Mouse (Mus musculus) retina, postnatal 7 days (tissue): ENCODE measurements around the gene Armc2.
"Not testable (repeated sequence)": the region's sequence is repeated elsewhere in the genome, so short reads cannot be mapped to it uniquely, and the experiment has no call there.

Experiments
- DNase-seq: peaks from one replicate; pipeline ENCODE4 v3.0.0-alpha.2; 2012; ENCODE audit warnings: low read depth, low spot score

The Armc2 gene

GRCm38 (mm10) chr10:41972676-41973075, 45.6 kb downstream of the Armc2 start:
- DNase-seq, result no peak

DNA sequence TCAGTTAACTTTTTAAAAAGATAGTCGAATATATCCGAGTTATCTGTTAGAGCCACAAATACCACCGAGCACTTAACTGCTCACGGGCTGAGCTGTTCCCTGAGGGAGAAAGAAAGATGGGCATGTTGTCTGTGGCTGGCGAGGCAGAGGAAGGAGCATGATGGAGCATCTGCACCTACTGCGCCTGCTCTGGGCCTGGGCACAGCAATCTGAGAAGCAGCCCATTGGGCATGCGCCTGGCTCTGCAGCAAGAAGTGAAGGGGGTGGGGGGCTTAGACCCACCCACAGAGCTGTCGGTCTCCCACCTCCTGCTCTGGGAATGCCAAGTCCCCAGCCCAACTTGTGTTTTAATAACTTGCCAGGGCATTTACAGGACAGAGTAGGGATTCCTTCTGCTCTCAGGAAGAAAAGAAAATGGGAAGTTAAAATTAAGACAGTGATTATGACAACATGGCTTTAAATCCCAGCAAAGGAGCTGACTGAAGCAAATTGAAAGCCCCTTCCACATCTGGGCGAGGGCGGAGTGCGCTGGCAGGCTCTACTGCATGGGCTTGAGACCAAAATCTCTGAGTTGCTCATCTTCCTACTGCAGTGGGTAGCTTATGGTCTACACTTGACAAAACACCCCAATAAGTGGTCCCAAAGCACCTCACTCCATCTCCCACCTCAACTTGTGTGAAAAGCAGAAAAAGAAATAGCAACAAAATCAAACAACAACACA, 50.2 kb downstream of the Armc2 start:
- no peak for DNase-seq

- DNase-seq, result no peak
Observed at GRCm38 (mm10) chr10:41962725-41963124, 55.5 kb downstream of the Armc2 start.

- no peak for DNase-seq
Observed at GRCm38 (mm10) chr10:41959808-41960207, 58.4 kb downstream of the Armc2 start.

- DNase-seq, result no peak
Observed at GRCm38 (mm10) chr10:41958677-41959274, 59.5 kb downstream of the Armc2 start.

DNA sequence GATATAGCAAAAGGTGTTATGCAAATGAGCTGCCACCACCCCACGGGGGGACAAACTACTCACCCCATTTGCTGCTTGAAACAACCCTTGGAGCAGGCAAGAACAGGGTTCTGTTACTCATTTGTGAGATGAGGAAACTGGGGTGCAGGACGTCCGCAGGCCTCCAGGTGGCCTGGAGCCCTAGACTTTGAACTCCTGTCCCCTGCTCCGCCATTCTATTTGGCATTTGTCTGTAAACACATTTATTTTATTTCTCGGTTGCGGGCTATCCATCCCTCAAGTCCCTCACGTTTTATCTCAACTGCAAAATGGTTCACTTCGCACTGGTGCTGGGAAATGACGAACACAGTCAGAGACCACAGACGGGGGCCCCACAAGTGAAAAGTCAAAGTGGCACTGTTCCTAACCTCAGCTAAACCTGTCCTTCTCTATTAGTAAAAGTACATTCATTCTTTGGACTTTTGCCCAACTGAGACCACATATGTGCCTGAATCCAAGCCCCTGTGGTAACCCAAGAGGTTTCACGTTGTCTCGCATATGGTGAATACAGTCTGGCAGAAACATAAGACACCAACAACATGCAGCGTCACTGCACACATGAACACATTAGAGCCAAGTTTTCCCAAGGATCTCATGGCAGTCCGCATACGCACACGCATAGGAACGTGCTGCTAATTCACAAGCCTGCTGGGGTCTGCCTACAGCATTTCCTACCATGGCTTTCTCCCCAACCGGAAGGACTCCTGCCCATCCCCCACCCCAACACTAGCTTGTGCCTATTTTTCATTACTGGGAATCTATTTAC, 60.6 kb downstream of the Armc2 start:
- no peak for DNase-seq

- no peak for DNase-seq
Observed at GRCm38 (mm10) chr10:41953528-41953864, 64.7 kb downstream of the Armc2 start.

DNA sequence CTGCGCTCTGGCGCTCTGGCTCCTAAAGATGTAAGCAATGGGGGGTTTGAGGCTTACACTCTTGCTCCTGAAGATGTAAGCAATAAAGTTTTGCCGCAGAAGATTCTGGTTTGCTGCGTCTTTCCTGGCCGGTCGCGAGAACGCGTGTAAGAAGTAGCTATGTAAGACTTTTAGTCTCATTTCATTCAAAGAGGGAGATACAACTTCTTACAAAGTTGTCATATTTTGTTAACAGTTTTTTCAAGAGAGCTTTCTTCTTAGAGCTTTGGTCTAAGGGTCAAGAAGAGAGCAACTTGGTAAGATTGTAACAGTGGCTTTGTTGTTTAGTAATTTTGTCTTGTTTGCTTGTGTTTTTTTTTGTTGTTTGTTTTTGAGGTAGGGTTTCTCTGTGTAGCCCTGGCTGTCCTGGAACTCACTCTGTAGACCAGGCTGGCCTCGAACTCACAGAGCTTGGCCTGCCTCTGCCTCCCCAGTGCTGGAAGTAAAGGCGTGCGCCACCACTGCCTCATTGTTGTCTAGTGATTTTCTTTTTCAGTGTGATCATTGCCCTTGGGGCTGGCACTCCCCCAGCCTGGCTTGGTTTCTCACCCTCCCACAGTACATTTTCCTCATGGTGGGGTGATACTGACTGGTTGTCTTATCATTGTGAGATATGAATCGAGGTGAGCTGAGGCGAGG, 65.3 kb downstream of the Armc2 start:
- no peak for DNase-seq

DNA sequence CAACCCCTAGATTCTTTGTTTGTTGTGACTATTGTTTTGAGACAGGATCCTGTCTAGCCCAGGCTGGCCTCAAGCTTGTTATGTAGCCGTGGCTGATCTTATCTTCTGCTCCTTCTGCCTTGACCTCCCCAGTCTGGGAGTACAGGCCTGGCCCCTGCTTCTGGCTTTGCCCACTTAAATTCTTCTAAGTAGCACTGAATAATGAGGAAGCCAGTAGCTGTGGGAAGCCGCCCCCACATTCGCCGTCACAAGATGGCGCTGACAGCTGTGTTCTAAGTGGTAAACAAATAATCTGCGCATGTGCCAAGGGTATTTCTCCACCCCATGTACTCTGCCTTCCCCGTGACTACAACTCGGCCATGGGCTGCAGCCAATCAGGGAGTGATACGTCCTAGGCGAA, 65.9 kb downstream of the Armc2 start:
- not testable (repeated sequence) for DNase-seq

GRCm38 (mm10) chr10:41939090-41939489, 79.2 kb downstream of the Armc2 start:
- DNase-seq, result no peak

- no peak for DNase-seq
Observed at GRCm38 (mm10) chr10:41937176-41937575, 81.1 kb downstream of the Armc2 start.

DNA sequence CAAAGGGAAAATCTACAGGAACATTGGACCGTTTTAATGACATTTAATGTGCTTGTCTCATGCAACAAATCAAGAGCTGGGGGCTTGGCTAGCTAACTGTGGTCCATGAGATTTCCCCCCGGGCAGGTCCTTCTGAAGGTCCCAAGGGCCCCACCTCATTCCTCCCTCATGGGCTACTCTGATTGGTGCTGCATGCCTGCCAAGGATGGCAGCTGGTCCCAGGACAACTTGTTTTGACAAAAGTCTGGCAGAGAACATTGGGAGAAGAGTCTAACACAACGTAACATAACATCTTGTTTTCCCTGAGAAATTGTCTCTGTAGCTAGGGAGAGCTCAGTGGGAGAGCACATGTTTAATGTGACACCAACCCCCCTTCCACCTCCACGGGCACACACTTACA, 82.1 kb downstream of the Armc2 start:
- no peak for DNase-seq

GRCm38 (mm10) chr10:41935476-41935829, 82.8 kb downstream of the Armc2 start:
- DNase-seq, result no peak

GRCm38 (mm10) chr10:41934633-41935475, 83.4 kb downstream of the Armc2 start:
- DNase-seq, result peak; percentile 54

GRCm38 (mm10) chr10:41933536-41933935, 84.7 kb downstream of the Armc2 start:
- no peak for DNase-seq

GRCm38 (mm10) chr10:41932943-41933342, 85.3 kb downstream of the Armc2 start:
- DNase-seq, result no peak

GRCm38 (mm10) chr10:41931962-41932361, 86.3 kb downstream of the Armc2 start:
- DNase-seq, result no peak

- DNase-seq, result no peak
Observed at GRCm38 (mm10) chr10:41930966-41931365, 87.3 kb downstream of the Armc2 start.

- DNase-seq, result no peak
Observed at GRCm38 (mm10) chr10:41926726-41927125, 91.5 kb downstream of the Armc2 start.

DNA sequence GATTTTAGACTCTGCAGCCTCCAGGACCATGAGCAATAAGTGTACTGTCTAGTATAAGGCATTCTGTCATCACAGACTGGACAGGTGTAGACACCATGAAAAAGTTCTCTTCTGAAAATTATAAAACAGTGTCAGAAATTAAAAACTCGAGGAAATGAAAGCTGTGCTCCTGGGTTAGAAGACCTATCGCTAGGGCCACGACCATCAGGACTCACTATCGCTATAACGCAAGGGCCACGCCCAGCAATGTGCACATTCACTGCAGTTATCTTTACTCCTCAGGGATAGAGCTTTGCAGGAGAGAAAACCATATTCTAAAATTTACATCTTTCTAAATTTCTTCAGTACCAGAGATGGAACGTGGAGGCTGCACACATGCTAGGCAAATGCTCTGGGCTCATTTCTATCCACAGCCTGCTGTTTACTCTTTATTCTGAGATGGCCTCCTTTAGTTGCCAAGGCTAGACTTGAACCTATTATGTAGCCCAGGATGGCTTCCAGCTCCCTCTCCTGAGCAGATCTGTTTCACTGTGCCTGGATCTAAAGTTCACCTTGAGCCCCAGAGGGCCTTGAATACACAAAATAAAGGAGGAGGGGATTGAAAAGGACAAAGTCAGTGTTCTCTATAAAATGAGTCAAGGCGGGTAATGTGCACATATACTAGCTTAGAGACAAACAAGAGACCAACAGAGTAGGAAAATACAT, 105.8 kb downstream of the Armc2 start:
- no peak for DNase-seq

GRCm38 (mm10) chr10:41908899-41909298, 109.3 kb downstream of the Armc2 start:
- no peak for DNase-seq
